Mouse (Mus musculus): ENCODE data around the gene Gm17349. TPM values are rescaled to one million over a fixed set of nuclear protein-coding genes. Genes with fewer than 3 reads are reported as not detected.

Gene Gm17349
- polyA plus RNA-seq, 1 experiment from 2014 or later, result not detected

GRCm38 (mm10) chr15:99671783-99672182 is 33.5 kb downstream of the Gm17349 start:
- no peaks in the 10 kb centered on the region for H3K9me3 ChIP-seq (ENCODE audit: control insufficient read depth, low read length)
- no peak overlapping the region for H3K4me3 ChIP-seq (ENCODE audit: low read length)
- no peak overlapping the region for H3K4me2 ChIP-seq (ENCODE audit: low read depth, low read length)
- H3K36me3 ChIP-seq (ENCODE audit: control insufficient read depth, insufficient read depth, low read length), result no peaks in the 10 kb centered on the region
- no peak for ATAC-seq (ENCODE audit: low read depth)
- H3K27ac ChIP-seq (ENCODE audit: low read length), result no peak overlapping the region
- WGBS, result 58% methylated on average over 14 of the region's 14 CpGs
- H3K9ac ChIP-seq (ENCODE audit: low read length), result no peak overlapping the region
- H3K27me3 ChIP-seq (ENCODE audit: control insufficient read depth, insufficient read depth, low read depth, low read length), result peaks cover 44% of the 10 kb centered on the region
- H3K4me1 ChIP-seq (replicated peaks; ENCODE audit: control insufficient read depth, insufficient read depth, low read length), result peaks cover 7% of the 10 kb centered on the region

- WGBS, result 8% methylated on average over 17 of the region's 17 CpGs
- Histone ChIP-seq H3K4me3 (ENCODE audit: low read length) (peak overlapping the region; percentile 60), H3K27ac (ENCODE audit: low read length) (no peak overlapping the region), H3K4me1 (replicated peaks; ENCODE audit: control insufficient read depth, insufficient read depth, low read length) (peaks cover 7% of the 10 kb centered on the region), H3K4me2 (ENCODE audit: low read depth, low read length) (peak overlapping the region; percentile 97), H3K9ac (ENCODE audit: low read length) (peak overlapping the region; percentile 63), H3K9me3 (ENCODE audit: control insufficient read depth, low read length) (no peaks in the 10 kb centered on the region), H3K27me3 (ENCODE audit: control insufficient read depth, insufficient read depth, low read depth, low read length) (peaks cover 51% of the 10 kb centered on the region), H3K36me3 (ENCODE audit: control insufficient read depth, insufficient read depth, low read length) (no peaks in the 10 kb centered on the region)
- peak; percentile 18; the same call in 1 of the 2 replicates for ATAC-seq (ENCODE audit: low read depth)
These were observed 34.2 kb downstream of the Gm17349 start for GRCm38 (mm10) chr15:99670964-99671670.

DNA sequence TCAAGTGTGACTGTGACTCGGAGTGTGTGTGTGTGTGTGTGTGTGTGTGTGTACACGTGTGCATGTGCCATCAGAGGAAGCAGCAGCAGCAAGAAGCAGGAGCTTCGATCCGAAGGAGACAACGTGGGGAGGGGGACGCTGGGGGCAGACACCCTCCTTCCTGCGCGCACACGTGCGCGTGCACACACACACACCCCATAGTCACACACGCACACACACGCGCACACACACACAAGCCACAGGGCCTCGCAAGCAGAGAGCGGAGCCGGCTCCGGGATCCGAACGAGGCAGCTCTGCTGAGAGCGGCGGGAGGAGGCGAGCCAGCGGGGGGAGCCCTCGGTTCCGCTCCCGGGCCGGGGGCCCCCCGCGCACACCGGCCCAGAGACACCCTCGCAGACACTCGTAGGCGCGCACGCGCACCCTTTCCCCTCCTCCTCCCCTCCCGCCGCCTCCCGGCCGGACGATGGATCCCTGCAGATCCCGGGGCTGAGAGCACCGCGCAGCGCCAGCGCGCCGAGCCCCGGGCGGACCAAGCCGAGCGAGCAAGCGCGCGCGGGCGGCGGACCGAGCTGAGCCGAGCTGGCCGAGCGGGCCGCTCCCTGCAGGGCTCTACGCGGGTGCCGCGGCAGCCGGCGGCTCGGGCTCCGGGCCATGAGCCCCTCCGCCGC is 35.0 kb downstream of the Gm17349 start, which contains the start of gene Asic1:
Gene Asic1, plus strand, starts transcription at position 215 of the 668 bp plus-strand sequence.
- peak within 1 kb of the TSS; percentile 60 for H3K4me3 ChIP-seq (ENCODE audit: low read length)
- peak; percentile 83 for ATAC-seq (ENCODE audit: low read depth)
- H3K4me1 ChIP-seq (replicated peaks; ENCODE audit: control insufficient read depth, insufficient read depth, low read length), result peaks cover 7% of the 10 kb centered on the region
- H3K4me2 ChIP-seq (ENCODE audit: low read depth, low read length), result peak within 1 kb of the TSS; percentile 97
- no peaks in the 10 kb centered on the region for H3K36me3 ChIP-seq (ENCODE audit: control insufficient read depth, insufficient read depth, low read length)
- WGBS, result under 1% methylated on average over 51 of the region's 74 CpGs
- peak within 1 kb of the TSS; percentile 63 for H3K9ac ChIP-seq (ENCODE audit: low read length)
- H3K27me3 ChIP-seq (ENCODE audit: control insufficient read depth, insufficient read depth, low read depth, low read length), result peaks cover 59% of the 10 kb centered on the region
- no peak within 1 kb of the TSS for H3K27ac ChIP-seq (ENCODE audit: low read length)
- no peaks in the 10 kb centered on the region for H3K9me3 ChIP-seq (ENCODE audit: control insufficient read depth, low read length)

GRCm38 (mm10) chr15:99669392-99669791 is 35.9 kb downstream of the Gm17349 start:
- Histone ChIP-seq H3K9ac (ENCODE audit: low read length) (no peak overlapping the region), H3K9me3 (ENCODE audit: control insufficient read depth, low read length) (no peaks in the 10 kb centered on the region), H3K27me3 (ENCODE audit: control insufficient read depth, insufficient read depth, low read depth, low read length) (peaks cover 59% of the 10 kb centered on the region), H3K27ac (ENCODE audit: low read length) (no peak overlapping the region), H3K4me1 (replicated peaks; ENCODE audit: control insufficient read depth, insufficient read depth, low read length) (peaks cover 15% of the 10 kb centered on the region), H3K36me3 (ENCODE audit: control insufficient read depth, insufficient read depth, low read length) (no peaks in the 10 kb centered on the region), H3K4me3 (ENCODE audit: low read length) (no peak overlapping the region), H3K4me2 (ENCODE audit: low read depth, low read length) (no peak overlapping the region)
- no peak for ATAC-seq (ENCODE audit: low read depth)
- 0% methylated on average over 1 of the region's 1 CpGs for WGBS

DNA sequence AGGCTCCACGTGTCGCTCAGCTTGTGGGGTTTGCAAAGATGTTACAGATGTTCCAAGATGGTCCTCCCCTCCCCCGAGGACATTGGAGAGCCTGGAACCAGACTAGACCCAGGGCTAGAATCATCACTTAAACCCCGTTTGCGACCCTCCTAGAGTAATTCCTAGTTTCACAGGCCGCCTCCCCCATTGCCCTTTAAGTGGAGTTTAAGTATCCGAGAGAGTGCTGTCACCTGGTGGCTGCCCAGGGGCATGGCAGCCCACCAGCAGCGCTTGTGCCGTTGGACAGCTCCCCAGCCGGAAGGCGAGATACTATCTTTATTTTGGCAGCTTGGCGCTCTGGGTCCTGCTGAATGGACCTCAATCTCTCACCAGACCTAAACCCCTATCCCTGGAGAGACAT is 36.4 kb downstream of the Gm17349 start:
- 3% methylated on average over 12 of the region's 12 CpGs for WGBS

GRCm38 (mm10) chr15:99667544-99667943 is 37.7 kb downstream of the Gm17349 start:
- 100% methylated on average over 2 of the region's 2 CpGs for WGBS
- no peaks in the 10 kb centered on the region for H3K9me3 ChIP-seq (ENCODE audit: control insufficient read depth, low read length)
- no peak overlapping the region for H3K9ac ChIP-seq (ENCODE audit: low read length)
- no peaks in the 10 kb centered on the region for H3K36me3 ChIP-seq (ENCODE audit: control insufficient read depth, insufficient read depth, low read length)
- peaks cover 51% of the 10 kb centered on the region for H3K27me3 ChIP-seq (ENCODE audit: control insufficient read depth, insufficient read depth, low read depth, low read length)
- no peak overlapping the region for H3K4me2 ChIP-seq (ENCODE audit: low read depth, low read length)
- H3K27ac ChIP-seq (ENCODE audit: low read length), result no peak overlapping the region
- no peak for ATAC-seq (ENCODE audit: low read depth)
- H3K4me1 ChIP-seq (replicated peaks; ENCODE audit: control insufficient read depth, insufficient read depth, low read length), result peaks cover 21% of the 10 kb centered on the region
- H3K4me3 ChIP-seq (ENCODE audit: low read length), result no peak overlapping the region

More for the DNA sequence above, 36.4 kb downstream of the Gm17349 start:
- Histone ChIP-seq H3K9ac (ENCODE audit: low read length) (no peak overlapping the region), H3K27ac (ENCODE audit: low read length) (no peak overlapping the region), H3K4me3 (ENCODE audit: low read length) (no peak overlapping the region), H3K9me3 (ENCODE audit: control insufficient read depth, low read length) (no peaks in the 10 kb centered on the region), H3K36me3 (ENCODE audit: control insufficient read depth, insufficient read depth, low read length) (no peaks in the 10 kb centered on the region), H3K27me3 (ENCODE audit: control insufficient read depth, insufficient read depth, low read depth, low read length) (peaks cover 59% of the 10 kb centered on the region), H3K4me2 (ENCODE audit: low read depth, low read length) (no peak overlapping the region), H3K4me1 (replicated peaks; ENCODE audit: control insufficient read depth, insufficient read depth, low read length) (peaks cover 20% of the 10 kb centered on the region)
- ATAC-seq (ENCODE audit: low read depth), result no peak

GRCm38 (mm10) chr15:99664600-99665451 is 40.5 kb downstream of the Gm17349 start:
- H3K4me2 ChIP-seq (ENCODE audit: low read depth, low read length), result peak overlapping the region; percentile 96
- no peaks in the 10 kb centered on the region for H3K36me3 ChIP-seq (ENCODE audit: control insufficient read depth, insufficient read depth, low read length)
- no peak overlapping the region for H3K27ac ChIP-seq (ENCODE audit: low read length)
- peaks cover 17% of the 10 kb centered on the region for H3K4me1 ChIP-seq (replicated peaks; ENCODE audit: control insufficient read depth, insufficient read depth, low read length)
- peak overlapping the region; percentile 64 for H3K9ac ChIP-seq (ENCODE audit: low read length)
- H3K4me3 ChIP-seq (ENCODE audit: low read length), result peak overlapping the region; percentile 51
- H3K27me3 ChIP-seq (ENCODE audit: control insufficient read depth, insufficient read depth, low read depth, low read length), result peaks cover 27% of the 10 kb centered on the region
- peak; percentile 83 for ATAC-seq (ENCODE audit: low read depth)
- no peaks in the 10 kb centered on the region for H3K9me3 ChIP-seq (ENCODE audit: control insufficient read depth, low read length)
- WGBS, result under 1% methylated on average over 49 of the region's 52 CpGs

DNA sequence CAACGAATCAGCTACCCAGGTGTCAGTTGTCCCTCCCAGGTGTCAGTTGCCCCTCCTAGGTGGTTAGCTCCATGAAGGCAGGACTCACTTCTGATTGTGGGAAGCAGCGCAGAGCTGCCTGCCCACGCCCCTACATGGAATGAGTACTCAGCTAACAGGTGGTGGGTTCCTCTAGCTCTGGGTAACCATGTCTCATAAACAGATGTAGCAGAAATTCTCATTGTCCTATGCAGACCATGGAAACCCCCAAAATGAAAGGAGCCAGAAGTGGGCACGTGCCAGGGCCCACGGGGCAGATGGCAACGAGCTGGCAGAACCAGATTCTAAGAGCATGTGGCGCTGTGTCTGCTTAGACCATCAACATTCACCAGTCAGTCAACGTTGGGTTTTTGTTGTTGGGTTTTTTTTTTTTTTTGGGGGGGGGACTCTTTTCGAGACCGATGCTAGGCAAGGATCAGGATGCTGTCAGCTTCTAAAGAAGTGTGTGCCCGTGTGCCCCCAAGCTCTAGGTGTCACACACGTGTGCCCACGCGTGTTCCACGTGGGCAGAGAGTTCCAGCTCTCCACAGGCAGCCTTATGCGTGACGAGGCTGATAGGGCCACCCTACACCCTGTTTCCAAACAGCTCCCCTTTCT is 41.2 kb downstream of the Gm17349 start:
- Histone ChIP-seq H3K27me3 (ENCODE audit: control insufficient read depth, insufficient read depth, low read depth, low read length) (peaks cover 20% of the 10 kb centered on the region), H3K9me3 (ENCODE audit: control insufficient read depth, low read length) (no peaks in the 10 kb centered on the region), H3K9ac (ENCODE audit: low read length) (peak overlapping the region; percentile 64), H3K4me2 (ENCODE audit: low read depth, low read length) (peak overlapping the region; percentile 96), H3K4me3 (ENCODE audit: low read length) (peak overlapping the region; percentile 51), H3K4me1 (replicated peaks; ENCODE audit: control insufficient read depth, insufficient read depth, low read length) (peaks cover 17% of the 10 kb centered on the region), H3K36me3 (ENCODE audit: control insufficient read depth, insufficient read depth, low read length) (no peaks in the 10 kb centered on the region), H3K27ac (ENCODE audit: low read length) (no peak overlapping the region)
- WGBS, result 4% methylated on average over 17 of the region's 17 CpGs
- no peak for ATAC-seq (ENCODE audit: low read depth)
